Mouse (Mus musculus): Measurements from ENCODE around the gene Zswim7. TPM values are rescaled to one million over a fixed set of nuclear protein-coding genes. Genes with fewer than 3 reads are reported as not detected.
A peak's percentile ranks its signal among the peaks of the same experiment; 100 is the strongest.

The Zswim7 gene
- polyA plus RNA-seq, 1 experiment from 2014 or later: 13.4 TPM

GRCm38 (mm10) chr11:62266466-62267214 lies 14.5 kb downstream of the Zswim7 start:
- Histone ChIP-seq H3K27me3 (ENCODE audit: control insufficient read depth, insufficient read depth, low read length) (no peaks in the 10 kb centered on the region), H3K4me1 (ENCODE audit: control insufficient read depth, insufficient read depth, low read length) (peaks cover 8% of the 10 kb centered on the region), H3K27ac (ENCODE audit: low read depth, low read length) (no peak overlapping the region), H3K9ac (ENCODE audit: low read length) (no peak overlapping the region), H3K4me3 (ENCODE audit: low read depth, low read length) (no peak overlapping the region), H3K9me3 (ENCODE audit: control insufficient read depth, low read length) (no peaks in the 10 kb centered on the region), H3K36me3 (ENCODE audit: control insufficient read depth, insufficient read depth, low read length) (no peaks in the 10 kb centered on the region), H3K4me2 (no peak overlapping the region)
- 44% methylated on average over 17 of the region's 17 CpGs for WGBS
- ATAC-seq (ENCODE audit: low FRiP score) (no peak), DNase-seq (ENCODE audit: low spot score, missing footprints) (no peak)

- Histone ChIP-seq H3K9me3 (ENCODE audit: control insufficient read depth, low read length) (no peaks in the 10 kb centered on the region), H3K27me3 (ENCODE audit: control insufficient read depth, insufficient read depth, low read length) (no peaks in the 10 kb centered on the region), H3K9ac (ENCODE audit: low read length) (0 out of 2 replicates have a peak overlapping the region, but pooled peaks have one; percentile 21), H3K4me3 (ENCODE audit: low read depth, low read length) (no peak overlapping the region), H3K27ac (ENCODE audit: low read depth, low read length) (no peak overlapping the region), H3K4me2 (no peak overlapping the region), H3K4me1 (ENCODE audit: control insufficient read depth, insufficient read depth, low read length) (peaks cover 8% of the 10 kb centered on the region), H3K36me3 (ENCODE audit: control insufficient read depth, insufficient read depth, low read length) (no peaks in the 10 kb centered on the region)
- DNase-seq (ENCODE audit: low spot score, missing footprints) (no peak), ATAC-seq (ENCODE audit: low FRiP score) (no peak)
- WGBS: 56% methylated on average over 7 of the region's 7 CpGs
These were observed 15.5 kb downstream of the Zswim7 start for GRCm38 (mm10) chr11:62265642-62266041.

- no peak for ATAC-seq (ENCODE audit: low FRiP score)
- H3K4me1 ChIP-seq (ENCODE audit: control insufficient read depth, insufficient read depth, low read length): peaks cover 8% of the 10 kb centered on the region
- no peak overlapping the region for H3K4me3 ChIP-seq (ENCODE audit: low read depth, low read length)
- peak; percentile 60 for DNase-seq (ENCODE audit: low spot score, missing footprints)
- H3K27ac ChIP-seq (ENCODE audit: low read depth, low read length): no peak overlapping the region
- H3K4me2 ChIP-seq: no peak overlapping the region
- no peaks in the 10 kb centered on the region for H3K36me3 ChIP-seq (ENCODE audit: control insufficient read depth, insufficient read depth, low read length)
- no peaks in the 10 kb centered on the region for H3K9me3 ChIP-seq (ENCODE audit: control insufficient read depth, low read length)
- H3K9ac ChIP-seq (ENCODE audit: low read length): no peak overlapping the region
- whole genome bisulfite sequencing: 70% methylated on average over 7 of the region's 7 CpGs
- H3K27me3 ChIP-seq (ENCODE audit: control insufficient read depth, insufficient read depth, low read length): no peaks in the 10 kb centered on the region
These were observed 17.2 kb downstream of the Zswim7 start for GRCm38 (mm10) chr11:62264018-62264417.

DNA sequence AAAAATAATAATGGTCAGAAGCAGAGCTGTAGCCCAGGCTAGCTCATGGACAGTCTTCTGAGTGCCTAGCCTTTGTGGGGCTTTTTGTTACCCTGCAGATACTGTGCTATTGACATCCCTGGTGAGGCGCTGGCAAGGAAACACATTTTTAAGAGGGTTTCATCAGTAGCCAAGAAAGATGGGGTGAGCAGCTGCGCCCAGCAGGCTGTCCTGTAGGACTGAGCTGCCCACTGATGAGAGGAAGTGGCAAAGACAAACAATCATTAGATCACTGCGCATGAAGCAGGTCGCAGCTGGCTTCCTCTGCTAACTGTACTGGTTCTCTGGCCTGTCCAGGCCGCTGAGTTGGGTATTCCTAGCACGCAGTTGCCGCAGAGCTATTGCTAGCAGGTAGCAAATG lies 17.6 kb downstream of the Zswim7 start:
- Histone ChIP-seq H3K27ac (ENCODE audit: low read depth, low read length) (no peak overlapping the region), H3K4me3 (ENCODE audit: low read depth, low read length) (no peak overlapping the region), H3K36me3 (ENCODE audit: control insufficient read depth, insufficient read depth, low read length) (no peaks in the 10 kb centered on the region), H3K4me2 (no peak overlapping the region), H3K27me3 (ENCODE audit: control insufficient read depth, insufficient read depth, low read length) (no peaks in the 10 kb centered on the region), H3K9me3 (ENCODE audit: control insufficient read depth, low read length) (no peaks in the 10 kb centered on the region), H3K9ac (ENCODE audit: low read length) (no peak overlapping the region), H3K4me1 (ENCODE audit: control insufficient read depth, insufficient read depth, low read length) (peaks cover 8% of the 10 kb centered on the region)
- peak; percentile 57 for DNase-seq (ENCODE audit: low spot score, missing footprints)
- WGBS: 84% methylated on average over 7 of the region's 7 CpGs
- ATAC-seq (ENCODE audit: low FRiP score): no peak

DNA sequence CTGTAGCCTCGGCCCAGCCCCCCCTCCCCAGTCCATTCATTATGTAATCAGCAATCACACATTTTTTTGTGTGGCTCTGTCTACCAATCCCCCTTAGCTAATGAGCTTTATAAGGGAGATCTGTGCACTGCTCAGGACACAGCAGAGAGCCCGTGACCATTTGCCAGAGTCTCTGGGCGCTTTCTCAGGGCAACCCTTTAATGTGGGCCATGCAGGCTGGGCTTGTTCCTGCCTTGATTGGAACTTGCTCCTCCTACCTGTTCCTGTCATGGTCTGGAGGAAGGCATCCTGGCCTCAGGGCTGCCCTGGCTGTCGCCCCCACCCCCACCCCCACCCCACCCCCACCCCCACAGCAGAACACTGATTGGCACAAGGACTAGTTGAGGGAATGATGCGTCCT lies 22.0 kb downstream of the Zswim7 start:
- H3K4me2 ChIP-seq: no peak overlapping the region
- H3K27me3 ChIP-seq (ENCODE audit: control insufficient read depth, insufficient read depth, low read length): no peaks in the 10 kb centered on the region
- H3K9ac ChIP-seq (ENCODE audit: low read length): no peak overlapping the region
- H3K9me3 ChIP-seq (ENCODE audit: control insufficient read depth, low read length): no peaks in the 10 kb centered on the region
- H3K4me3 ChIP-seq (ENCODE audit: low read depth, low read length): no peak overlapping the region
- H3K4me1 ChIP-seq (ENCODE audit: control insufficient read depth, insufficient read depth, low read length): no peaks in the 10 kb centered on the region
- DNase-seq (ENCODE audit: low spot score, missing footprints): peak; percentile 80
- H3K27ac ChIP-seq (ENCODE audit: low read depth, low read length): no peak overlapping the region
- no peaks in the 10 kb centered on the region for H3K36me3 ChIP-seq (ENCODE audit: control insufficient read depth, insufficient read depth, low read length)
- no peak for ATAC-seq (ENCODE audit: low FRiP score)
- WGBS: 56% methylated on average over 5 of the region's 5 CpGs

GRCm38 (mm10) chr11:62253380-62253779 lies 27.8 kb downstream of the Zswim7 start:
- no peak for ATAC-seq (ENCODE audit: low FRiP score)
- H3K27me3 ChIP-seq (ENCODE audit: control insufficient read depth, insufficient read depth, low read length): peaks cover 20% of the 10 kb centered on the region
- H3K4me1 ChIP-seq (ENCODE audit: control insufficient read depth, insufficient read depth, low read length): 0 out of 2 replicates have a peak, but pooled peaks cover 3% of the 10 kb centered on the region
- H3K4me2 ChIP-seq: no peak overlapping the region
- no peak overlapping the region for H3K9ac ChIP-seq (ENCODE audit: low read length)
- H3K4me3 ChIP-seq (ENCODE audit: low read depth, low read length): no peak overlapping the region
- no peaks in the 10 kb centered on the region for H3K36me3 ChIP-seq (ENCODE audit: control insufficient read depth, insufficient read depth, low read length)
- WGBS: 79% methylated on average over 5 of the region's 5 CpGs
- H3K27ac ChIP-seq (ENCODE audit: low read depth, low read length): no peak overlapping the region
- no peak for DNase-seq (ENCODE audit: low spot score, missing footprints)
- no peaks in the 10 kb centered on the region for H3K9me3 ChIP-seq (ENCODE audit: control insufficient read depth, low read length)

GRCm38 (mm10) chr11:62251047-62251446 lies 30.1 kb downstream of the Zswim7 start:
- Histone ChIP-seq H3K9ac (ENCODE audit: low read length) (no peak overlapping the region), H3K4me3 (ENCODE audit: low read depth, low read length) (no peak overlapping the region), H3K4me1 (ENCODE audit: control insufficient read depth, insufficient read depth, low read length) (peaks cover 6% of the 10 kb centered on the region; the same call in 1 of the 2 replicates), H3K27me3 (ENCODE audit: control insufficient read depth, insufficient read depth, low read length) (peaks cover 27% of the 10 kb centered on the region), H3K4me2 (peak overlapping the region; percentile 4; the same call in 1 of the 2 replicates), H3K9me3 (ENCODE audit: control insufficient read depth, low read length) (no peaks in the 10 kb centered on the region), H3K36me3 (ENCODE audit: control insufficient read depth, insufficient read depth, low read length) (no peaks in the 10 kb centered on the region), H3K27ac (ENCODE audit: low read depth, low read length) (no peak overlapping the region)
- 73% methylated on average over 11 of the region's 11 CpGs for WGBS
- ATAC-seq (ENCODE audit: low FRiP score) (no peak), DNase-seq (ENCODE audit: low spot score, missing footprints) (peak; percentile 87)

- WGBS: 3% methylated on average over 35 of the region's 35 CpGs
- H3K27ac ChIP-seq (ENCODE audit: low read depth, low read length): no peak overlapping the region
- H3K36me3 ChIP-seq (ENCODE audit: control insufficient read depth, insufficient read depth, low read length): no peaks in the 10 kb centered on the region
- peak; percentile 96 for DNase-seq (ENCODE audit: low spot score, missing footprints)
- H3K9ac ChIP-seq (ENCODE audit: low read length): peak overlapping the region; percentile 37
- no peaks in the 10 kb centered on the region for H3K9me3 ChIP-seq (ENCODE audit: control insufficient read depth, low read length)
- ATAC-seq (ENCODE audit: low FRiP score): peak; percentile 10
- H3K27me3 ChIP-seq (ENCODE audit: control insufficient read depth, insufficient read depth, low read length): peaks cover 27% of the 10 kb centered on the region
- H3K4me3 ChIP-seq (ENCODE audit: low read depth, low read length): peak overlapping the region; percentile 45
- peaks cover 6% of the 10 kb centered on the region; the same call in 1 of the 2 replicates for H3K4me1 ChIP-seq (ENCODE audit: control insufficient read depth, insufficient read depth, low read length)
- H3K4me2 ChIP-seq: peak overlapping the region; percentile 99
These were observed 31.7 kb downstream of the Zswim7 start for GRCm38 (mm10) chr11:62249266-62250037.
